Mouse (Mus musculus) forebrain, embryonic 10.5 days (tissue): ENCODE measurements at regions not wholly inside any gene's neighbourhood (a gene's known extent, or its start where the extent isn't known, plus 50 kb on each side); places are given as distances from the start of the nearest gene placed in this dataset.
"Not testable (repeated sequence)": the region's sequence is repeated elsewhere in the genome, so short reads cannot be mapped to it uniquely, and the experiment has no call there.

Source experiments
- DNase-seq: peaks from one replicate; pipeline ENCODE4 v3.0.0-alpha.2; 2017; ENCODE audit warnings: low spot score; ENCODE audit errors: extremely low spot score
- H3K27ac ChIP-seq: fragments of 300-500 bp; sonication (generic); 2 replicates; pipeline ENCODE4 v1.5.1; 2016; ENCODE audit warnings: mild to moderate bottlenecking
- H3K27me3 ChIP-seq: fragments of 300-500 bp; sonication (generic); 2 replicates; pipeline ENCODE4 v1.6.1; 2016; ENCODE audit warnings: mild to moderate bottlenecking; ENCODE audit not compliant: poor library complexity, severe bottlenecking
- H3K36me3 ChIP-seq: fragments of 300-500 bp; sonication (generic); replicated peaks from 2 replicates; pipeline ENCODE4 v1.6.1; 2016; ENCODE audit warnings: mild to moderate bottlenecking, moderate library complexity
- H3K4me1 ChIP-seq: fragments of 300-500 bp; sonication (generic); 2 replicates; pipeline ENCODE4 v1.6.1; 2016
- H3K4me3 ChIP-seq: fragments of 300-500 bp; sonication (generic); 2 replicates; pipeline ENCODE4 v1.5.1; 2016; ENCODE audit warnings: mild to moderate bottlenecking, moderate library complexity
- H3K9me3 ChIP-seq: fragments of 300-500 bp; sonication (generic); 2 replicates; pipeline ENCODE4 v1.6.1; 2016; ENCODE audit warnings: mild to moderate bottlenecking, moderate library complexity
- WGBS: fragments of 180-500 bp; shearing (Covaris S2); methylation state at CpG from one replicate; pipeline ENCODE4 v1.1.7; 2016; 5-methylcytosine and 5-hydroxymethylcytosine counted together

DNA sequence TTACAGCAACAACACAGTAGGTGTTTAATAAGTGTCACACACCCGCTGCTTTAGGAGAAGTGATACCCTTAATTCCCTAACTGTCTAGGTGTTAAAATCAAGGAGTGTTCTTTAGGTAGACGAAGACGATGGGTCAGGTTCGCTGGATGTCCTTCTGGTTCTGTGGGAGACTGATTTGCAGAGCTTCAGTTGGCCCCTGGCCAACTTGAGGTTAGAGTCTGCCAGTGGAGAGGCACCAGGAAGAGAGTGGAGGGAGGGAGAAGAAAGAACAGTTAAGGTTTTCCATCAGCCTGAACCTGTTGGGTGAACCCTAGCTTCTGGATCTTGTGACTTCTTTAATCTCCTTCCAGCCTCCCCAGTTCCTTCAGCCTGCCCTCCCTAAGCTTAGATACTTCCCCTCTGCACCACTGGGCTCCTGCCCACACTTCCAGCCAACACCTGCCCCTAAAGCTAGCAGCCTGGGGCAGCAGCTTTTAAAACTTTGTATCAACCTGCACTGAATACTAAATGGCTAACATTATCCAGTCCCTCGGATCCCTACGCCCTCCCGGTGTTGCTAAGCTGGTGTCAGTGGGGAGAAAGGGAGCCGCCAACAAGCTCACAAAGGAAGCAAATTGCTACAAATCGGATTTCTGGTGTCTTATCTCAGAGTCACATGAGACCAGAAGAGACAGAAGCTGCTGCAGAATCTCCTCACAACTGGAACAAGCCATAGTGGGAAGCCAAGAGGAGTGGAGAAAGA, 62.1 kb upstream of the Adgrl1 start:
- H3K4me1 ChIP-seq = 0 out of 2 replicates have a peak, but pooled peaks cover 6% of the 10 kb centered on the region
- H3K9me3 ChIP-seq = no peaks in the 10 kb centered on the region
- 0 out of 2 replicates have a peak overlapping the region, but pooled peaks have one; percentile 20 for H3K27ac ChIP-seq
- H3K36me3 ChIP-seq = no peaks in the 10 kb centered on the region
- WGBS = 54% methylated on average over 9 of the region's 9 CpGs
- DNase-seq = no peak
- peaks cover 20% of the 10 kb centered on the region for H3K27me3 ChIP-seq
- H3K4me3 ChIP-seq = no peak overlapping the region

DNA sequence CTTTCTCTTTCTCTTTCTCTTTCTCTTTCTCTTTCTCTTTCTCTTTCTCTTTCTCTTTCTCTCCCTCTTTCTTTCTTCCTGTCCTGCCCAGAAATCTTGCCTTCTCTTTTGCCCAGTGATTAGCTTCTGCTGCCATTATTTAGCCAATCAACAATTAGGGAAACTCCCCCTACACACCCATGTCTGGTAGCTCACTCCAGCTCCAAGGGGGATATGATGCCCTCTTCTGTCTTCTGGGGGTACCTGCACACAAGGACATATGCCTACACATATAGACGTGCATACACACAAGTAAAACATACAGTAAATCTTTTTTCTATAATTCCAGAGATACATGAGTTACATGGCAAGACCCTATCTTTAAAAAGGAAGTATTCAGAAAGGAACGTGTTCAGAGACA, 70.1 kb upstream of the Adgrl1 start:
- 78% methylated on average over 2 of the region's 2 CpGs for WGBS
- H3K9me3 ChIP-seq = no peaks in the 10 kb centered on the region
- no peak for DNase-seq
- H3K27me3 ChIP-seq = no peaks in the 10 kb centered on the region
- H3K27ac ChIP-seq = no peak overlapping the region
- H3K4me3 ChIP-seq = no peak overlapping the region
- no peaks in the 10 kb centered on the region for H3K36me3 ChIP-seq
- H3K4me1 ChIP-seq = no peaks in the 10 kb centered on the region

DNA sequence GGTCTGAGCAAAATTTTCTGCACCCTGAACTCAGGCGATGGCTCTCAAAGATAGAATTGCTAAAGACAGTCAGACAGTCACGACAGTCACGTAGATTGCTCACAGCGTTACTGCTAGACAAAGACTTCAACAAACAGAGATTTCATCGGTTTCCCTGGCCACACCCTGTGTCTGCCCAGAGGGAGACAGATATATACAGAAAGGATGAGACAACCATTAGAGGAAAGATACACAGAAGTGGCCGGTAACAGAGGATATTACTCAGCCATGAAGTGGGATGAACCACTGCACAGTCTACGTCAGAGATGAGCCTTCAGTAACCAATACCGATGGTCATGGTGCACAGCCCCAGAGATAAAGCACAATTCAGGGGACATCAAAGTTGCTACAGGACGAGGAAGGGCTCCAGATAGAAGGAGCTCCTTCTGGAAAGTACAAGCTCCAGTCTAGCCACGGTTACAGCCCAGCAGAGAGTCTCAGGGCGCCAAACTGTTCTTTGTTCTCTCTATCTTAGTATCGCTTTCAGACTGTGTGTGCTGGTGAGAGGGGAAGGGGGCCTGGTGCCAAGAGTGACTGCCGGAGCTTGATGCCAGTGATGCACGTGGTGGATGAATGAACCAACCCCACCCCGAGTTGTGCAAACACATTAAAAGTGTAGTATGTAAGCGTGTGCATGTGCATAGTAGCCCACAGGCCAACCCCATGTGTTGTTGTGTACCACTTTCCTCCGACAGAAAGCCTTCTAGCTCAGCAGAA, 74.8 kb upstream of the Adgrl1 start:
- no peaks in the 10 kb centered on the region for H3K27me3 ChIP-seq
- no peak overlapping the region; the same call in 1 of the 2 replicates for H3K27ac ChIP-seq
- H3K9me3 ChIP-seq = no peaks in the 10 kb centered on the region
- no peaks in the 10 kb centered on the region for H3K36me3 ChIP-seq
- H3K4me3 ChIP-seq = no peak overlapping the region
- 0 out of 2 replicates have a peak, but pooled peaks cover 3% of the 10 kb centered on the region for H3K4me1 ChIP-seq
- 91% methylated on average over 17 of the region's 17 CpGs for WGBS
- no peak for DNase-seq

DNA sequence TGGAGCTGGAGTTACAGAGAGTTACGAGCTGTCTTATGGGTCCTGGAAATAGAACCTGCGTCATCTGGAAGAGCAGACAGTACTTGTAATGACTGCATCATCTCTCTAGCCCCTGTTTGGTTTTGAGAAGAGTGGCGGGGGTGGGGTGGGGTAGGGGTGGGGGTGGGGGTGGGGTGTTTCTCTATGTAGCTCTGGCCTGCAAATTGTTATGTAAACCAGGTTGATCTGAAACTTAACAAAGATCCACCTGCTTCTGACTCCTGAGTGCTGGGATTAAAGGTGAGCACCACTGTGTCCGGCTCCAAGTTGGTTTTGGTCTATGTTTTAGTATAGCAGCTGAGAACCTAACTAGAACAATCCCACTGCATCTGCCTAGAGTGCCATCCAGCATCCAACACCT, 78.0 kb upstream of the Adgre5 start:
- no peak overlapping the region for H3K4me3 ChIP-seq
- no peak for DNase-seq
- H3K9me3 ChIP-seq = no peaks in the 10 kb centered on the region
- WGBS = 84% methylated on average over 4 of the region's 4 CpGs
- H3K4me1 ChIP-seq = 0 out of 2 replicates have a peak, but pooled peaks cover 3% of the 10 kb centered on the region
- H3K27me3 ChIP-seq = no peaks in the 10 kb centered on the region
- no peak overlapping the region for H3K27ac ChIP-seq
- H3K36me3 ChIP-seq = no peaks in the 10 kb centered on the region

DNA sequence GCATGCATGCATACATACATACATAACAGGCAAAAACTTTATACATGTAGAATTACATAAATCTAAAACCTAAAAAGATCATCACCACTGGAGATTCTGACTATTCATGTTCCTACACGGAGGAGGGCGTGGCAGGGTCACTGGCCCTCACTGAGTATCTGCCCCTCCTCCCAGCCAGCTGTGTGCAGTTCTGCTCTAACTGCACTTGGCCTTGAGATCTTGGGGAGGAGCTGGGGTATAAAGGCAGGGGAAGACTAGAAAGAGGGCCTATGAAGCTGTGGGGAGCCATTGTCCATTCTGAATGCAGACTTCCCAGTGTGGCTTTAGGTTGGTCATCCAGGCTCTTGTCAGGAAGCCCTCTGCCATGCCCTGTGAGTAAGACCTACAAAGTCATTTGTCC, 69.5 kb upstream of the Adgre5 start:
- no peak for DNase-seq
- Histone ChIP-seq H3K36me3 (no peaks in the 10 kb centered on the region), H3K27me3 (no peaks in the 10 kb centered on the region), H3K4me3 (no peak overlapping the region), H3K9me3 (no peaks in the 10 kb centered on the region), H3K4me1 (no peaks in the 10 kb centered on the region), H3K27ac (no peak overlapping the region)
- WGBS = 87% methylated on average over 2 of the region's 2 CpGs

DNA sequence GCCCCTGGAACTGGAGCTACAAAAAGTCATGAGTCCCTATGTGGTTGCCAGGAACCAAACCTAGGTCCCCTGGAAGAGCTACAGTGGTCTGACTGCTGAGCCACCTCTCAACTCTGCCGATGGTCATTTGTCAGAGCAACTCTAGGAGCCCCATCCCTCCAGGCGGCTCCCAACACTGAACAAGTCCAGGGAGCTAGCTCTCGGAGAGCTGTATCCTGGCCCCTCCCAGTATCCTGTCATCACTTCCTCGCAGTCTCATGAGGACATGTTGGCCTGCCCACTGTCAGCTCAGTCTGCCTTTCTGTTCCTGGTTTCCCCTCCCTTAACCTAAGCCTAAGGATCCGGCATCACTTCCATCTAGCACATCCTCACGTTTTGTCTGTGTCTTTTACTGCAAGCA, 64.5 kb upstream of the Adgre5 start:
- DNase-seq = no peak
- WGBS = 85% methylated on average over 6 of the region's 6 CpGs
- Histone ChIP-seq H3K4me3 (no peak overlapping the region), H3K27me3 (no peaks in the 10 kb centered on the region), H3K27ac (no peak overlapping the region), H3K4me1 (peaks cover 10% of the 10 kb centered on the region; the same call in 1 of the 2 replicates), H3K36me3 (no peaks in the 10 kb centered on the region), H3K9me3 (no peaks in the 10 kb centered on the region)

DNA sequence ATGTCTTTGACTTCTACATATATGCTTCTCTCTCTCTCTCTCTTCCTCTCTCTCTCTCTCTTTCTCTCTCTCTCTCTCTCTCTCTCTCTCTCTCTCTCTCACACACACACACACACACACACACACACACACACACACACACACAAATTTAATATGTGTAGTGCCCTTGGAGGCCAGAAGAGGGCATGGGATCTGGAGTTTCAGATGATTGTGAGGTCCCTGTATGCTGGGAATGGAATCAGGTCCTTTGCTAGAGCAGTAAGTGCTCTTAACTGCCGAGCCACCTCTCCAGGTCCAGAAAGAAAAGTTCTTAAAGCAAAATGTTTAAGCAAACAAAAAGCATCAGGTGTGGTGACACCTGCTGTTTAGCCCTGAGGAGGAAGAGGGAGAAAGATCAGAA, 62.2 kb upstream of the Adgre5 start:
- H3K36me3 ChIP-seq, H3K9me3 ChIP-seq, H3K27me3 ChIP-seq, H3K27ac ChIP-seq, H3K4me3 ChIP-seq, DNase-seq: not testable (repeated sequence)
- WGBS = 50% methylated on average over 1 of the region's 1 CpGs
- peaks cover 13% of the 10 kb centered on the region; the same call in 1 of the 2 replicates for H3K4me1 ChIP-seq

DNA sequence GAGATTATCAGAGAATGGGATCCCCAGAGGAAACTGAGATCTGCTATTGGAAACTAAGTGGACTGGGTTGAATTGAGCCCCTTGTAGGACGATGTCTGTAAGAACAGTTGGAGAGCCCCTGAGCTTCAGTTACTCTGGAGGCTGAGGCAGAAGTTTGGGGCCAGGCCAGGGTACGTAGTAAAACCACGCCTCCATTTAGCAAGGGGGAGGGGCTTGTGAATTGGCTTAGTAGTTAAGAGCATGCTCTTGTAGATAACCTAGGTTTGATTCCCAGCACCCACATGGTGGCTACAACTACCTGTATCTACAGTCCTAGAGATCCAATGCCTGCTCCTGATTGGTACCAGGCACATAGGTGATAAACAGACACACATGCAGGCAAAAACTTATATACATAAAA, 61.4 kb upstream of the Adgre5 start:
- Histone ChIP-seq H3K4me3 (no peak overlapping the region), H3K36me3 (no peaks in the 10 kb centered on the region), H3K9me3 (no peaks in the 10 kb centered on the region), H3K4me1 (peaks cover 13% of the 10 kb centered on the region; the same call in 1 of the 2 replicates), H3K27ac (no peak overlapping the region), H3K27me3 (no peaks in the 10 kb centered on the region)
- no peak for DNase-seq
- WGBS = 56% methylated on average over 3 of the region's 3 CpGs

DNA sequence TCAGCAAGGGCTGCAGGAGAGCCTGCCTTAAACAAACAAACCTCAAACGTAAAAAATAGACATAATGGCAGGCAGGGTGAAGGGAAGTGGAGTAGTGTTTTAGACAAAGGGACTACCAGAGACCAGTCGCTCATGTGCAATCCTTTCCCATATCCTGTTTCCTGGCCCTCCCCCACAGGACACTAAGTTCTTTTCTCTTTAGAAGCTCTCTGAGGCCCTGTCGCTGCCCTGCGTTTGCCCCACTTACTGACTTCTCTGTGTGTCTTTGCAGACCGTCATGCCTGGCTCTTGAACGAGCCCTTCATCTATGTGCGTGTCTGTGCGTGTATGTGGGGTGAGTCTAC, 58.5 kb upstream of the Adgre5 start:
- no peak for DNase-seq
- no peak overlapping the region; the same call in none of the 2 replicates for H3K27ac ChIP-seq
- H3K9me3 ChIP-seq = no peaks in the 10 kb centered on the region
- no peaks in the 10 kb centered on the region for H3K27me3 ChIP-seq
- no peak overlapping the region for H3K4me3 ChIP-seq
- peaks cover 13% of the 10 kb centered on the region; the same call in 1 of the 2 replicates for H3K4me1 ChIP-seq
- H3K36me3 ChIP-seq = no peaks in the 10 kb centered on the region
- WGBS = 77% methylated on average over 8 of the region's 8 CpGs

DNA sequence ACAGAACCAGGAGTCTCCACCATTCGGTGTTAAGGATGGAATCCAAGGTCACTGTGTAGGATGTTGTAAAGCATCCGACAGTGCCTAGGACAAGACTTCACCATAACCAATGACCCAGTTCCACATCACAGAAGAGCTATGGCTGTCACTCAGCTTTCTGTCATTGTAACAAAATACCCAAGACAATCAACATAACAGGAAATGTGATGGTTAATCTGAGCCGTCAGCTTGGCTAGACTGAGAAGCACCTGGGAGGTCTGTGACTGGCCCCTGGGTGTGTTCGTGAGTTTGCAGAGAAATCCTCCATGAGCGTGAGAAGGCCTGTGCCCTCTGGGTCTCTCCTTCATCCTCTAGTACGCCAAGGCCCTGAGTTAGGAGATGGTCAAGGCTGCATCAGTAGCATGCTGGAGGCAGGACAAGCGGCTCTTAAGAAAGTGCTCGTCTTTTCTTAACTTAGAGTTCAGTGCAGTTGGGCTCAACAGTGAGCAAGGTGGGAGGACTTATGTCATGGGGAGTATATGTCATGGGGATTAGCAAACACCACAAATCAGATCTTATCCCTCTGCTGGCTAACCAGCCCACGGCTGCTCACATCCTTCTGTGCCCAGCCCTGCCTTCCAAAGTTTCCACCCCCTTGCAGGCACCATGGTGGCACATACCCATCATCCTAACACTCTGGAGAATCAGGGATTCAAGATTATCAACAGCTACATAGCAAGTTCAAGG, 57.9 kb upstream of the Adgre5 start:
- 82% methylated on average over 9 of the region's 9 CpGs for WGBS
- Histone ChIP-seq H3K27ac (no peak overlapping the region), H3K9me3 (no peaks in the 10 kb centered on the region), H3K4me3 (no peak overlapping the region), H3K36me3 (no peaks in the 10 kb centered on the region), H3K4me1 (peaks cover 13% of the 10 kb centered on the region), H3K27me3 (no peaks in the 10 kb centered on the region)
- DNase-seq = no peak

DNA sequence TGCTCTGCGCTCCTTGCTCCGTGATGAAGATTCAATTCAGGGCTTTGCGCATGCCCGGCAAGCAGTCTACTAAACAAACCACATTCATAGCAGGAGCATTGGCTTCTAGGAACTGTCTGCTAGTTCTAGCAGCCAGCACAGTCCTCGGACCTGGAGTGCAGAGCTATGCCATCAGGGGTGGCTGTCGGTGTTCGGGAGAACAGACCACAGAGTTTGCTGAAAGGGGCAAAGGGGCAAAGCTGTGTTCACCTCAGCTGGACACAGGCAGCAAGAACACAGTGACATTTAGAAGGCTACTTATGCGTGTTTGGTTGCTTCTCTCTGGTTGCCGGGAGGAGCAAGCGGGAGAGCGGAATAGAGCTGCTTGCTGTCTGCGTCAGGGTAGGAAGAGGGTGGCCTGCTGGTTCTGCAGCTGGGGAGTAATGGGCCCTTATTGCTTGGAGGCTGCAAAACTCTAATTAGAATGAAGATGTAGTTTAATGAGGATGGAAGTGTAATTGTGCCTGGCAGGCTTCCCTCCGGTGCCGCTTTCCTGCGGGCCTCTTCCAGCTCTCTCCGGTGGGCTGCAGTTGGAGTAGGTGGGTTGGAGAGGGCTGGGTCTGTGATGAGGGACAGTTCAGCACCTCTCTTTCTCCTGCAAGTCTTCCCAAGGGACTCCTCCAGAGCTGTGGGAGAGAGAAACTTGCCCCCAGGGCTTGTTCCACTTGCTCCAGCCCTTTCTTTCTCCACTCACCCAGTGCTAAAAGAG, 52.5 kb upstream of the Adgre5 start:
- Histone ChIP-seq H3K36me3 (no peaks in the 10 kb centered on the region), H3K4me1 (peaks cover 7% of the 10 kb centered on the region), H3K4me3 (no peak overlapping the region), H3K27ac (no peak overlapping the region), H3K27me3 (no peaks in the 10 kb centered on the region), H3K9me3 (no peaks in the 10 kb centered on the region)
- WGBS = 81% methylated on average over 16 of the region's 16 CpGs
- no peak for DNase-seq
